Mouse (Mus musculus): ENCODE measurements around the gene Mmd2.

GRCm38 (mm10) chr5:142583616-142584126 lies 24.9 kb downstream of the Mmd2 start:
- no peak for TF ChIP-seq FLI1 (IDR thresholded peaks at IDR 0.05; ENCODE audit: low read length)
- TF ChIP-seq GATA1 (IDR thresholded peaks at IDR 0.05; ENCODE audit: borderline replicate concordance, low read length), result no peak

Data from megakaryocyte, embryonic 14.5 days (primary cell).